Mouse (Mus musculus): Measurements from ENCODE around the gene Dtnbp1. TPM values are rescaled to one million over a fixed set of nuclear protein-coding genes. Genes with fewer than 3 reads are reported as not detected.

Dtnbp1 gene
- 113 TPM for polyA plus RNA-seq (2015; fragmentation: Illumina TruSeq; extraction: RNeasy Lipid Tissue Mini Kit (QIAGEN cat#74804); ENCODE audit: low read depth, low replicate concordance)

DNA sequence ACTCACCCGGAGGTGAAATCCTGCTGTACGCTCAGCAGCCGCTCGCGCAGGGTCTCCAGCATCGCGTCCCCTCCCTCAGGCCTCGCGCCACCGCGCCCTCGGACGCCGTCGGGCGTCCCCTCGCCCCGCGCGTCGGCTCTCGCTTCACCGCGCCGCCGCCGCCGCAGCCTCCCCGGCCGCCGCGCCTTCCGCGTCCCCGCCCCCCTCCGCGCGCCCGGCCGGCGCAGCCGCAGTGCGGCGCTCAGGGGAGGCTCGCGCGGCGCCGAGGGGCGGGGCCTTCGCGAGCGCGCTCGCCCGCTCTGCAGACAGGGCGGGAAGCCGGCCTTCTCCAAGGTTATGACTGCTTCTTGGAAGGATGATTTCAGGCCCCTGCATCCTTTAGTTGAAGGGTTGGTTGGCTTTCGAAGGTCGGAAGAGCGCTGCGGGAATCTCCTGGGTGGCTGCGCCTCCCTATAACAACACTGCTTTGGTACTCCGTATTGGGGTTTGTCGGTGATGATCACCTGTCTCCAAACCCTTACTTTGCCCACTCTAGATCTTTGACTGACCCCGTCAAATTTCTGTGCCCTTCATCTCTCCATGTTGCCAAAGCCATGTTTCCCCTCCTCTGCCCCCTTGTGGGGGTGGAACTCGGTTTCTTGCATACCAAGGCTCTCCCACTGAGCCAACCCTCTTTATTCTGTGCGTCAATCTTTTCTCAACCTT, at the start of gene Dtnbp1:
Gene Dtnbp1, minus strand, starts transcription at position 237 of the 705 bp plus-strand sequence.

Other genes with a start within 250 kb of the Dtnbp1 start
- not detected for gene Gm9817, start 76.5 kb upstream of the Dtnbp1 start, polyA plus RNA-seq (2015; fragmentation: Illumina TruSeq; extraction: RNeasy Lipid Tissue Mini Kit (QIAGEN cat#74804); ENCODE audit: low read depth, low replicate concordance)

Measured in brain, adult 10 weeks (tissue).